Mouse (Mus musculus) olfactory bulb, adult 2 months (tissue): Measurements from ENCODE around the gene Cnpy4.

Source experiments
- CTCF ChIP-seq: fragments of 200-500 bp; IDR thresholded peaks from 2 replicates; pipeline ENCODE4 v1.5.1; 2012; ENCODE audit warnings: low read depth, mild to moderate bottlenecking, low read length, moderate library complexity; ENCODE audit not compliant: insufficient read depth
- POLR2A ChIP-seq: fragments of 200-500 bp; IDR thresholded peaks from 2 replicates; pipeline ENCODE4 v1.6.1; 2012; ENCODE audit warnings: mild to moderate bottlenecking, low read depth, low read length, moderate library complexity; ENCODE audit not compliant: insufficient read depth

DNA sequence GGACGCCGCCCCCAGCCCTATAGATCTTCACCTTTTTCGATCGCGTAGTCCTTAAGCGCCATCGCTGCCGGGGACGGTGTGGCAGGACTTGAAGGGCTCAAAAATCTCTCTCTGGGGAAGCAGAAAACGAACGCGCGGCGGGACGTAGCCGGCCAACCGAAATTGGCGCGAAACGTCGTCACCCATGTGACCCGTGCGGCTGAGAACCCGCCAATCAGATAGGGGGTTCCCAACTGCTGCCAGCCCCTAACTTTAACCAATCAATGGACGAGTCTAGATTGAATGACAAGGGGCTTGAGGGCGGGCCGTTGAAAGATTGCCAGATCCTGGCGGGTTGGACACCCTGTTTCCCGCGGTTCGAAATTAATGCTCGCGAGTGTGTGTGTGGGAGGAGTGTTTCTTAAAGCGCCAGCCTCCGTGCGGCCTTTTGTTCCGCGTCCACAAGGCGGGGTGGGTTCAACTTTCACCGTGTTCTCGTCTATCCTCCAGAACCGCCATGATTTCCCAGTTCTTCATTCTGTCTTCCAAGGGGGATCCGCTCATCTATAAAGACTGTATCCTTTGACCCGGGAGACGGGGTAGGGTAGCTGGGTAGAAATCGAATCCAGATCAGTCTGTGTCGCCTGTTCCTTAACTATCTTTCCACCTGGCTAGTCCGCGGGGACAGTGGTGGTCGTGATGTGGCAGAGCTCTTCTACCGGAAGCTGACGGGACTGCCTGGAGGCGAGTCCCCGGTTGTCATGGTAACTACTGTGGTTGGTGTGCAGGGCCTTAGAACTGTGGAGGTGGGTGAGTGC lies 15.4 kb upstream of the Cnpy4 start, which contains the start of the genes Ap4m1 and Mcm7:
- no peak for TF ChIP-seq CTCF
- no peak for TF ChIP-seq POLR2A
